Mouse (Mus musculus): ENCODE measurements at regions not wholly inside any gene's neighbourhood (a gene's known extent, or its start where the extent isn't known, plus 50 kb on each side); places are given as distances from the start of the nearest gene placed in this dataset.

- TF ChIP-seq POLR2A (IDR thresholded peaks at IDR 0.05; ENCODE audit: low read depth, low read length) (no peak), CTCF (conservative IDR thresholded peaks at IDR 0.05; ENCODE audit: insufficient read depth, insufficient read length, low read depth, low read length) (no peak)
Observed at GRCm38 (mm10) chr3:12151329-12151728, 1815.8 kb upstream of the Gm38303 start.
